28 mouse cellular contexts compared by ENCODE assay signal in the genomic region with DNA sequence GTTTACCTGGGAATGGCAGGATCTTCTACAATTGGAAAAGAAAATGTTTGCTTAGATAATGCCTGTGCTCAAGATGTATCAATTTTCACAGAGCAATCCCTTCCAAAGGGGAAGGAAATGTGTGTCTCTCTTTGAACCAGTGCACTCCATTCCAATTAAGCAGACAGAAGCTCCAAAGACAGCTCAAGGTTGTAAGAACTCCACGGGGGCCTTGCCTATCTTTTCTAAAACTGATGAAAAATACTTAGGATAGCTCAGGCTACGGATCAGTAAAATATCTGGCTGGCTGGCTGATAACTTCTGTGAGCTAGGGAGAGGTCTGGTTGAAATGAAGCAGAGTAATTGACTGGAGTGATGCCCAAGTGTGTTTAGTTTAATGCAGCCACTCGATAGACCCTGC.
DNase-seq lines count a peak whose midpoint lies in the region; ATAC-seq and TF ChIP-seq lines count a peak whose summit lies in the region.
"Had no signal": no experiment of that assay in that cellular context is flagged by ENCODE, and none has a peak within 500 bp of the region (broad histone marks: within the 10 kb centered on the region; RNA-seq: fewer than 3 reads in every experiment).

No protein-coding gene starts in this region.

- no peak overlapping the region for H3K4me3 ChIP-seq in hindbrain, postnatal 0 days (ENCODE audit: low read length)
- no peak overlapping the region for H3K4me3 ChIP-seq in hindbrain, embryonic 12.5 days
- H3K4me3 ChIP-seq in midbrain, embryonic 16.5 days (ENCODE audit: low read depth, low read length): no peak overlapping the region
- no peak overlapping the region for H3K4me3 ChIP-seq in midbrain, embryonic 14.5 days (replicated peaks; ENCODE audit: low read depth, low read length)
- H3K4me3 ChIP-seq: embryonic facial prominence, embryonic 13.5 days; embryonic facial prominence, embryonic 15.5 days; erythroblast, embryonic 14.5 days; forebrain, embryonic 10.5 days; forebrain, embryonic 12.5 days had no signal

- TF ChIP-seq CTCF in hindbrain, postnatal 0 days (IDR thresholded peaks at IDR 0.05; ENCODE audit: low read depth): no peak
- TF ChIP-seq CTCF in brain, embryonic 14.5 days (IDR thresholded peaks at IDR 0.05; ENCODE audit: borderline replicate concordance, extremely low read depth, insufficient read depth, insufficient read length): no peak

- TF ChIP-seq POLR2A in brain, embryonic 14.5 days (IDR thresholded peaks at IDR 0.05; ENCODE audit: borderline replicate concordance, extremely low read depth, insufficient read depth, insufficient read length, poor library complexity, severe bottlenecking): no peak

- no peak overlapping the region for H3K4me2 ChIP-seq in hindbrain, postnatal 0 days (ENCODE audit: low read depth, low read length)
- no peak overlapping the region for H3K4me2 ChIP-seq in hindbrain, embryonic 12.5 days (replicated peaks)
- H3K4me2 ChIP-seq in midbrain, embryonic 16.5 days (ENCODE audit: low read length): no peak overlapping the region
- H3K4me2 ChIP-seq in midbrain, embryonic 14.5 days (ENCODE audit: low read length): no peak overlapping the region
- H3K4me2 ChIP-seq: embryonic facial prominence, embryonic 13.5 days; embryonic facial prominence, embryonic 15.5 days; forebrain, embryonic 12.5 days had no signal

- no peaks in the 10 kb centered on the region for H3K36me3 ChIP-seq in hindbrain, postnatal 0 days (ENCODE audit: insufficient read depth, low read length)
- no peaks in the 10 kb centered on the region for H3K36me3 ChIP-seq in hindbrain, embryonic 12.5 days
- H3K36me3 ChIP-seq in midbrain, embryonic 16.5 days (ENCODE audit: control insufficient read depth, insufficient read depth, low read length): no peaks in the 10 kb centered on the region
- H3K36me3 ChIP-seq in midbrain, embryonic 14.5 days (ENCODE audit: control insufficient read depth, insufficient read depth, low read length): no peaks in the 10 kb centered on the region
- H3K36me3 ChIP-seq: embryonic facial prominence, embryonic 13.5 days; embryonic facial prominence, embryonic 15.5 days; forebrain, embryonic 10.5 days; forebrain, embryonic 12.5 days; G1E had no signal

- no peak overlapping the region for H3K9ac ChIP-seq in hindbrain, postnatal 0 days (replicated peaks; ENCODE audit: low read length)
- H3K9ac ChIP-seq in hindbrain, embryonic 12.5 days: no peak overlapping the region
- H3K9ac ChIP-seq in midbrain, embryonic 16.5 days (ENCODE audit: low read depth, low read length): no peak overlapping the region
- no peak overlapping the region for H3K9ac ChIP-seq in midbrain, embryonic 14.5 days (replicated peaks; ENCODE audit: low read length)
- H3K9ac ChIP-seq: embryonic facial prominence, embryonic 13.5 days; embryonic facial prominence, embryonic 15.5 days; forebrain, embryonic 12.5 days had no signal

- no peaks in the 10 kb centered on the region for H3K9me3 ChIP-seq in hindbrain, postnatal 0 days (ENCODE audit: low read length)
- H3K9me3 ChIP-seq in hindbrain, embryonic 12.5 days (replicated peaks): no peaks in the 10 kb centered on the region
- H3K9me3 ChIP-seq in midbrain, embryonic 16.5 days (replicated peaks; ENCODE audit: control insufficient read depth, low read length, poor library complexity, severe bottlenecking): no peaks in the 10 kb centered on the region
- no peaks in the 10 kb centered on the region for H3K9me3 ChIP-seq in midbrain, embryonic 14.5 days (ENCODE audit: control insufficient read depth, low read length)
- H3K9me3 ChIP-seq: embryonic facial prominence, embryonic 13.5 days; embryonic facial prominence, embryonic 15.5 days; forebrain, embryonic 10.5 days; forebrain, embryonic 12.5 days; G1E had no signal

- H3K4me1 ChIP-seq in hindbrain, postnatal 0 days (ENCODE audit: insufficient read depth, low read length): no peaks in the 10 kb centered on the region
- H3K4me1 ChIP-seq in hindbrain, embryonic 12.5 days: no peaks in the 10 kb centered on the region
- no peaks in the 10 kb centered on the region for H3K4me1 ChIP-seq in midbrain, embryonic 16.5 days (ENCODE audit: control insufficient read depth, insufficient read depth, low read length)
- no peaks in the 10 kb centered on the region for H3K4me1 ChIP-seq in midbrain, embryonic 14.5 days (ENCODE audit: control insufficient read depth, insufficient read depth, low read length)
- H3K4me1 ChIP-seq: embryonic facial prominence, embryonic 13.5 days; embryonic facial prominence, embryonic 15.5 days; forebrain, embryonic 10.5 days; forebrain, embryonic 12.5 days had no signal

- ATAC-seq in cerebellum, adult (ENCODE audit: insufficient number of reproducible peaks, low FRiP score, low TSS enrichment): no peak
- no peak for ATAC-seq in hindbrain, postnatal 0 days
- ATAC-seq in hindbrain, embryonic 12.5 days (ENCODE audit: low FRiP score): no peak
- peak; percentile 48; the same call in 1 of the 2 replicates for ATAC-seq in midbrain, embryonic 16.5 days
- ATAC-seq in midbrain, embryonic 14.5 days (ENCODE audit: low FRiP score, low TSS enrichment): no peak
- ATAC-seq: activated CD4-positive, CD25-positive, alpha-beta regulatory T cell, adult 4 months; CD4-positive, CD25-positive, alpha-beta regulatory T cell, adult 4 months; forebrain, embryonic 14.5 days; forebrain, embryonic 16.5 days; Patski had no signal

- no peak overlapping the region for H3K27ac ChIP-seq in hindbrain, postnatal 0 days
- H3K27ac ChIP-seq in hindbrain, embryonic 12.5 days: no peak overlapping the region
- H3K27ac ChIP-seq in midbrain, embryonic 16.5 days (ENCODE audit: low read length): no peak overlapping the region
- H3K27ac ChIP-seq in midbrain, embryonic 14.5 days (replicated peaks; ENCODE audit: low read depth, low read length): no peak overlapping the region
- H3K27ac ChIP-seq: embryonic facial prominence, embryonic 13.5 days; embryonic facial prominence, embryonic 15.5 days; forebrain, embryonic 10.5 days; forebrain, embryonic 12.5 days had no signal

- peak; percentile 6 to 8 for DNase-seq in cerebellum, postnatal 10 days
- DNase-seq in hindbrain, postnatal 0 days (ENCODE audit: low spot score): peak; percentile 12
- no peak for DNase-seq in midbrain, embryonic 14.5 days
- peak; percentile 14 for DNase-seq in brain, embryonic 14.5 days (ENCODE audit: low read depth)
- DNase-seq: adrenal gland, adult 8-10 months; adrenal gland, postnatal 14 days; adrenal gland, postnatal 36 days; B cell, adult 2 months; cerebellum, adult 11-12 months; cerebellum, adult 2 months; cerebellum, adult 9-10 months; cerebellum, postnatal 36 days; embryo, embryonic 11 days had no signal

- WGBS in hindbrain, postnatal 0 days: 60% methylated on average over 3 of the region's 3 CpGs
- WGBS in hindbrain, embryonic 12.5 days: 76% methylated on average over 3 of the region's 3 CpGs
- WGBS in midbrain, embryonic 16.5 days: 58% methylated on average over 3 of the region's 3 CpGs
- 72% methylated on average over 3 of the region's 3 CpGs for WGBS in midbrain, embryonic 14.5 days

- H3K27me3 ChIP-seq in hindbrain, postnatal 0 days (ENCODE audit: insufficient read depth, low read length): no peaks in the 10 kb centered on the region
- H3K27me3 ChIP-seq in hindbrain, embryonic 12.5 days: no peaks in the 10 kb centered on the region
- no peaks in the 10 kb centered on the region for H3K27me3 ChIP-seq in midbrain, embryonic 16.5 days (ENCODE audit: control insufficient read depth, insufficient read depth, low read depth, low read length)
- no peaks in the 10 kb centered on the region for H3K27me3 ChIP-seq in midbrain, embryonic 14.5 days (ENCODE audit: control insufficient read depth, insufficient read depth, low read length)
- H3K27me3 ChIP-seq: CH12.LX; embryonic facial prominence, embryonic 13.5 days; embryonic facial prominence, embryonic 15.5 days; forebrain, embryonic 12.5 days; Patski had no signal
